Mouse (Mus musculus) bone marrow macrophage, adult 2 months (primary cell): ENCODE data around the gene Hmcn2.

Experiments used
- CTCF ChIP-seq: IDR thresholded peaks from 2 replicates; pipeline ENCODE4 v1.5.1; 2012; ENCODE audit warnings: low read depth, mild to moderate bottlenecking, low read length, moderate library complexity
- POLR2A ChIP-seq: IDR thresholded peaks from 2 replicates; pipeline ENCODE4 v1.6.1; 2012; ENCODE audit warnings: mild to moderate bottlenecking, low read depth, low read length, borderline replicate concordance

DNA sequence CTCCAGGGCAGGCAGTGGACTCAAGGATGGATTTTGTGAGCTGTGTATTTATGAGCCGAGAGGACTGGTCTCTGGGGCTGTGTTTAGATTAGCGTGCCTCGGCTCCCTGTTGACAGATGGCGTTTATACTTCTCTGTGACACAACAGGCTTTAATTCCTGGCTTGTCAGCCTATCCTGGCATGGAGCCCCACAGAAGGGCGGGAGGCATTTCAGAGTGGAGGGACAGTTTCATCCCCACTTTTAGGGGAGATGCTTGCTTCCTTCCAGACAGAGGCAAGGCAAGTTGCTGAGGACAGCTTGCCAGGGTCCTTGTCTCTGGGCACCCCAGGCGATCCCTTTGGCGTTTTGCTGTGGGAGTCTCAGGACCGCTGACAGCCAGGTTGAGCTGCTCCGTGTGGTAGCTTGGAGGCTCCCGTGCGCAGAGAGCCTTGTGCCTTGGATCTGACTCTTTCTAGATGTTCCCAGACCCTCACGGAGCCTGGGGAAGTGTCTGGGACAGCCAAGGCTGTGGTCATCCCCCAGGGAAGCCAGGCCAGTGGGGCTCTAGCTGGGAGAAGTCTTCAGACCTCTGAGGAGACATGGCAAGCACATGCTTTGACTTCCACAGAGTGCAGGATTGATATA, 23.6 kb downstream of the Hmcn2 start:
- TF ChIP-seq CTCF, result no peak
- TF ChIP-seq POLR2A, result no peak
